Mouse (Mus musculus) MEL (cell line): ENCODE data around the gene Myct1. TPM values are rescaled to one million over a fixed set of nuclear protein-coding genes. Genes with fewer than 3 reads are reported as not detected.

Source experiments
- DNase-seq: peaks from one replicate; pipeline ENCODE4 v3.0.0; 2011; ENCODE audit warnings: low read depth, low spot score
- H3K27ac ChIP-seq: 2 replicates; pipeline ENCODE4 v1.5.1; 2012; ENCODE audit warnings: low read depth, mild to moderate bottlenecking, control low read depth, low read length, moderate library complexity; ENCODE audit not compliant: control insufficient read depth
- H3K27me3 ChIP-seq, 2 experiments: fragments of 150-350 bp in 1 of 2; sonication (generic) in 1 of 2; 2 replicates each; pipeline ENCODE4 v1.6.1; 2012; ENCODE audit warnings: low read length in 2 of 2, mild to moderate bottlenecking in 2 of 2, improper control_type of control experiment in 1 of 2, moderate library complexity in 1 of 2; ENCODE audit not compliant: insufficient read depth in 2 of 2, control insufficient read depth in 1 of 2
- H3K36me3 ChIP-seq, 2 experiments: 2 replicates each; pipeline ENCODE4 v1.6.1; 2012 to 2014; ENCODE audit warnings: low read length in 2 of 2, improper control_type of control experiment in 1 of 2, inconsistent platforms in 1 of 2, mild to moderate bottlenecking in 1 of 2; ENCODE audit not compliant: insufficient read depth in 2 of 2, control insufficient read depth in 1 of 2
- H3K4me1 ChIP-seq, 2 experiments: fragments of 150-350 bp in 1 of 2; sonication (generic) in 1 of 2; 2 replicates each; pipeline ENCODE4 v1.6.1; 2012; ENCODE audit warnings: low read length in 2 of 2, improper control_type of control experiment in 1 of 2, mild to moderate bottlenecking in 1 of 2; ENCODE audit not compliant: insufficient read depth in 2 of 2, control insufficient read depth in 1 of 2
- H3K4me3 ChIP-seq, 2 experiments: fragments of 150-350 bp in 1 of 2; sonication (generic) in 1 of 2; 2 replicates each; pipeline ENCODE4 v1.5.1; 2012; ENCODE audit warnings: low read depth in 2 of 2, low read length in 2 of 2, mild to moderate bottlenecking in 2 of 2, moderate library complexity in 2 of 2, control low read depth in 1 of 2, improper control_type of control experiment in 1 of 2; ENCODE audit not compliant: control insufficient read depth in 1 of 2, insufficient read depth in 1 of 2
- H3K79me2 ChIP-seq: 2 replicates; pipeline ENCODE4 v1.6.1; 2012; ENCODE audit warnings: mild to moderate bottlenecking, low read length, moderate library complexity; ENCODE audit not compliant: control insufficient read depth, poor library complexity, insufficient read depth
- H3K9ac ChIP-seq: 2 replicates; pipeline ENCODE4 v1.6.1; 2012; ENCODE audit warnings: low read depth, mild to moderate bottlenecking, control low read depth, low read length, moderate library complexity; ENCODE audit not compliant: control insufficient read depth, poor library complexity, severe bottlenecking
- H3K9me3 ChIP-seq: fragments of 150-350 bp; sonication (generic); replicated peaks from 2 replicates; pipeline ENCODE4 v1.6.1; 2012; ENCODE audit warnings: mild to moderate bottlenecking, low read length, improper control_type of control experiment, moderate library complexity; ENCODE audit not compliant: insufficient read depth
- BHLHE40 ChIP-seq: IDR thresholded peaks from 2 replicates; pipeline ENCODE4 v1.6.1; 2012; ENCODE audit warnings: low read depth, mild to moderate bottlenecking, inconsistent platforms, low read length, improper control_type of control experiment, borderline replicate concordance
- E2F4 ChIP-seq: IDR thresholded peaks from 2 replicates; pipeline ENCODE4 v1.6.1; 2011; ENCODE audit warnings: low read depth, low read length, improper control_type of control experiment, borderline replicate concordance
- ETS1 ChIP-seq: IDR thresholded peaks from 2 replicates; pipeline ENCODE4 v1.6.1; 2012; ENCODE audit warnings: low read depth, mild to moderate bottlenecking, inconsistent platforms, low read length, improper control_type of control experiment, moderate library complexity
- GABPA ChIP-seq: IDR thresholded peaks from 2 replicates; pipeline ENCODE4 v1.6.1; 2012; ENCODE audit warnings: low read depth, mild to moderate bottlenecking, inconsistent platforms, low read length, improper control_type of control experiment, moderate library complexity
- GATA1 ChIP-seq: IDR thresholded peaks from 2 replicates; pipeline ENCODE4 v1.6.1; 2011; ENCODE audit warnings: low read depth, low read length, improper control_type of control experiment
- HCFC1 ChIP-seq: IDR thresholded peaks from 2 replicates; pipeline ENCODE4 v1.6.1; 2012; ENCODE audit warnings: low read depth, mild to moderate bottlenecking, inconsistent platforms, low read length, improper control_type of control experiment, moderate library complexity
- KAT2A ChIP-seq: conservative IDR thresholded peaks from 2 replicates; pipeline ENCODE4 v1.6.1; 2012; ENCODE audit warnings: low read depth, low read length, improper control_type of control experiment, inconsistent platforms
- MAFK ChIP-seq: IDR thresholded peaks from 2 replicates; pipeline ENCODE4 v1.6.1; 2011; ENCODE audit warnings: low read depth, mild to moderate bottlenecking, low read length, improper control_type of control experiment, borderline replicate concordance
- MAX ChIP-seq: IDR thresholded peaks from 2 replicates; pipeline ENCODE4 v1.6.1; 2011; ENCODE audit warnings: low read length, improper control_type of control experiment
- MAZ ChIP-seq: IDR thresholded peaks from 2 replicates; pipeline ENCODE4 v1.6.1; 2012; ENCODE audit warnings: low read depth, mild to moderate bottlenecking, inconsistent platforms, low read length, improper control_type of control experiment
- MEF2A ChIP-seq: IDR thresholded peaks from 2 replicates; pipeline ENCODE4 v1.6.1; 2014; ENCODE audit warnings: low read depth, mild to moderate bottlenecking, inconsistent platforms, low read length, improper control_type of control experiment; ENCODE audit not compliant: poor library complexity, insufficient replicate concordance, severe bottlenecking; ENCODE audit errors: extremely low read depth
- NELFE ChIP-seq: IDR thresholded peaks from 2 replicates; pipeline ENCODE4 v1.6.1; 2011; ENCODE audit warnings: low read depth, low read length, improper control_type of control experiment
- NRF1 ChIP-seq: IDR thresholded peaks from 2 replicates; pipeline ENCODE4 v1.6.1; 2014; ENCODE audit warnings: low read depth, mild to moderate bottlenecking, inconsistent platforms, low read length, improper control_type of control experiment, moderate library complexity; ENCODE audit not compliant: poor library complexity, insufficient read depth, severe bottlenecking
- POLR2A ChIP-seq, 2 experiments: IDR thresholded peaks; 2 replicates each; pipeline ENCODE4 v1.6.1; 2011 to 2012; ENCODE audit warnings: low read length in 2 of 2, mild to moderate bottlenecking in 2 of 2, control low read depth in 1 of 2, improper control_type of control experiment in 1 of 2, low read depth in 1 of 2, moderate library complexity in 1 of 2; ENCODE audit not compliant: control insufficient read depth in 1 of 2, insufficient read depth in 1 of 2, poor library complexity in 1 of 2
- POLR2AphosphoS5 ChIP-seq: IDR thresholded peaks from 2 replicates; pipeline ENCODE4 v1.6.1; 2012; ENCODE audit warnings: low read depth, borderline replicate concordance, mild to moderate bottlenecking, inconsistent platforms, low read length, moderate library complexity, mixed read lengths
- RCOR1 ChIP-seq: IDR thresholded peaks from 2 replicates; pipeline ENCODE4 v1.6.1; 2012; ENCODE audit warnings: low read depth, mild to moderate bottlenecking, inconsistent platforms, low read length, improper control_type of control experiment
- SMC3 ChIP-seq: IDR thresholded peaks from 2 replicates; pipeline ENCODE4 v1.6.1; 2011; ENCODE audit warnings: low read depth, low read length, improper control_type of control experiment
- TBP ChIP-seq: IDR thresholded peaks from 2 replicates; pipeline ENCODE4 v1.8.0; 2011; ENCODE audit warnings: low read depth, low read length, improper control_type of control experiment
- UBTF ChIP-seq: IDR thresholded peaks from 2 replicates; pipeline ENCODE4 v1.6.1; 2012; ENCODE audit warnings: low read depth, mild to moderate bottlenecking, inconsistent platforms, low read length, improper control_type of control experiment, moderate library complexity, borderline replicate concordance; ENCODE audit not compliant: insufficient read depth
- USF1 ChIP-seq: IDR thresholded peaks from 2 replicates; pipeline ENCODE4 v1.6.1; 2014; ENCODE audit warnings: low read depth, mild to moderate bottlenecking, inconsistent platforms, low read length, improper control_type of control experiment, moderate library complexity
- ZC3H11A ChIP-seq: IDR thresholded peaks from 2 replicates; pipeline ENCODE4 v1.6.1; 2012; ENCODE audit warnings: low read depth, mild to moderate bottlenecking, inconsistent platforms, low read length, improper control_type of control experiment
- ZMIZ1 ChIP-seq: IDR thresholded peaks from 2 replicates; pipeline ENCODE4 v1.6.1; 2012; ENCODE audit warnings: low read depth, mild to moderate bottlenecking, inconsistent platforms, low read length, improper control_type of control experiment, moderate library complexity
- polyA plus RNA-seq, 2 experiments: library from polyadenylated mRNA; stranded (reverse) in 1 of 2; unstranded in 1 of 2; fragments of >175 nt in 1 of 2; fragments of >200 nt in 1 of 2; gene quantifications; 2 replicates each; pipeline versions ENCODE4 v1.2.1 to v1.2.4; 2012; ENCODE audit warnings: low replicate concordance in 2 of 2, low read depth in 1 of 2; ENCODE audit not compliant: insufficient read length in 2 of 2, insufficient read depth in 1 of 2, missing spikeins in 1 of 2
- total RNA-seq: library from RNA; depleted of rRNA; stranded (reverse); fragments of 300-350 nt; gene quantifications from 2 replicates; pipeline ENCODE4 v1.2.3, GENCODE M21; 2012

The Myct1 gene
- total and polyA plus RNA-seq, 3 experiments = 0.24 TPM; not detected in 2

DNA sequence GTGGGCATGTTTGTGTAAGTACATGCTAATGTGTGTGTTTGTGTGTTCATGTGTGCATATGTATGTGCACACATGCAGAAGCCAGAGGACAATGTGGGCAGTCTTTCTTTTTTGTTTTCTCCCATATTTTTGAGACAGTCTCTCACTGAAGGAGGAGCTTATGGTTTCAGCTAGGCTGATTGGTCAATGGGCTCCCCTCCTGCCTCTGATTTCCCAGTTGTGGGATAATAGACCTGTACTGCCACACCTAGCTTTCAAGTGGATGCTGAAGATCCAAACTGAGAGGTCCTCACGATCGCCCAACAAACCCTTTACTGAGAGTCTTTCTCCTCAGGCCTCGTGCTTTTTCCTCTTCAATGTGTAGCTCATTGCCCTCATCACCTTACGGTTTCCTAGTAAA lies 31.9 kb upstream of the Myct1 start:
- Histone ChIP-seq H3K27ac (no peak overlapping the region), H3K36me3 (no peaks in the 10 kb centered on the region), H3K4me3 (no peak overlapping the region), H3K27me3 (no peaks in the 10 kb centered on the region; a peak in 1 of 4 replicates), H3K79me2 (no peaks in the 10 kb centered on the region), H3K4me1 (no peaks in the 10 kb centered on the region), H3K9me3 (no peaks in the 10 kb centered on the region), H3K9ac (no peak overlapping the region)
- DNase-seq = no peak
- TF ChIP-seq KAT2A (no peak), UBTF (no peak), POLR2A (IDR thresholded peaks at IDR 0.05; ENCODE audit: control insufficient read depth in 1 of 2, insufficient read depth in 1 of 2, low read depth in 1 of 2, low read length in 2 of 2, poor library complexity in 1 of 2) (no peak), POLR2AphosphoS5 (no peak), HCFC1 (no peak), NELFE (no peak), SMC3 (no peak), MAZ (no peak), MAFK (no peak), MAX (no peak), ZMIZ1 (no peak), GABPA (no peak), TBP (no peak), E2F4 (no peak), ETS1 (no peak), MEF2A (no peak)
- TF ChIP-seq, all 39 proteins: peak for 0

DNA sequence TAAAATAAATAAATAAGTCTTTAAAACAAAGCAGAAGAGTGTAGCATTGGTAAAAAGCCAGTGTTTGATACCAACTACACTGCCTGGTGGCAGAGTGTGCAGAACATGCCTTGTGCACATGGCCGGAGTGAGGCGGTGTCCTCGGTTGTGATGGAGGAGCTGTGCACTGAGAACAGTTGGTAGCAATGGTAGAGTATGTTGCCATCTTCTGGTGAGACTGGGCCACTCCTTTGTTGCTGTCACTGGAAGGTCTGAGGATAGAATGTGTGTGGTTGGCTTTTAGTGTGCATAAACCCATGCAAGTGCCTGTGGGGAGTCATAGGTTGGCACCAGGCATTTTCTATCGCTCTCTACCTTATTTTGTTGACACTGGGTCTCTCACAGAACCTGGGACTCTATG lies 24.6 kb upstream of the Myct1 start:
- Histone ChIP-seq H3K27me3 (no peaks in the 10 kb centered on the region; a peak in 1 of 4 replicates), H3K79me2 (no peaks in the 10 kb centered on the region), H3K9ac (no peak overlapping the region), H3K9me3 (no peaks in the 10 kb centered on the region), H3K4me3 (no peak overlapping the region), H3K27ac (no peak overlapping the region), H3K4me1 (no peaks in the 10 kb centered on the region), H3K36me3 (no peaks in the 10 kb centered on the region)
- no peak for DNase-seq
- TF ChIP-seq NRF1 = no peak
- TF ChIP-seq UBTF = no peak
- TF ChIP-seq USF1 = no peak
- no peak for TF ChIP-seq POLR2AphosphoS5
- no peak for TF ChIP-seq ZC3H11A
- TF ChIP-seq MAFK = no peak
- no peak for TF ChIP-seq MAX
- no peak for TF ChIP-seq BHLHE40
- TF ChIP-seq HCFC1 = no peak
- TF ChIP-seq ETS1 = no peak
- TF ChIP-seq GATA1 = no peak
- no peak for TF ChIP-seq RCOR1
- TF ChIP-seq NELFE = no peak
